Mouse (Mus musculus) spleen, adult 2 months (tissue): ENCODE results near the gene Ubr1. TPM values are rescaled to one million over a fixed set of nuclear protein-coding genes. Genes with fewer than 3 reads are reported as not detected.

Experiments used
- DNase-seq, 2 experiments: peaks; one replicate each; pipeline versions ENCODE4 v3.0.0 to v3.0.0-alpha.2; 2012 to 2021; ENCODE audit warnings: low spot score in 2 of 2, low read depth in 1 of 2
- H3K27ac ChIP-seq: fragments of 200-500 bp; 2 replicates; pipeline ENCODE4 v1.5.1; 2012; ENCODE audit warnings: low read length, inconsistent platforms; ENCODE audit not compliant: insufficient read depth
- H3K27me3 ChIP-seq: fragments of 200-500 bp; 2 replicates; pipeline ENCODE4 v1.6.1; 2012; ENCODE audit warnings: mild to moderate bottlenecking, moderate library complexity, low read length, inconsistent platforms; ENCODE audit not compliant: control insufficient read depth, insufficient read depth
- H3K36me3 ChIP-seq: fragments of 200-500 bp; 2 replicates; pipeline ENCODE4 v1.6.1; 2012; ENCODE audit warnings: mild to moderate bottlenecking, low read length, inconsistent platforms; ENCODE audit not compliant: control insufficient read depth, insufficient read depth
- H3K4me1 ChIP-seq: fragments of 200-500 bp; 2 replicates; pipeline ENCODE4 v1.6.1; 2011; ENCODE audit warnings: inconsistent platforms; ENCODE audit not compliant: control insufficient read depth, insufficient read depth, insufficient read length
- H3K4me3 ChIP-seq: fragments of 200-500 bp; 2 replicates; pipeline ENCODE4 v1.5.1; 2011; ENCODE audit warnings: mild to moderate bottlenecking, inconsistent platforms; ENCODE audit not compliant: insufficient read depth, insufficient read length; ENCODE audit errors: extremely low read depth
- CTCF ChIP-seq: fragments of 200-500 bp; IDR thresholded peaks from 2 replicates; pipeline ENCODE4 v1.5.1; 2011; ENCODE audit warnings: mild to moderate bottlenecking, inconsistent platforms; ENCODE audit not compliant: insufficient read depth, insufficient read length, insufficient replicate concordance; ENCODE audit errors: extremely low read depth
- POLR2A ChIP-seq: fragments of 200-500 bp; IDR thresholded peaks from 2 replicates; pipeline ENCODE4 v1.6.1; 2011; ENCODE audit warnings: low read depth, low read length, inconsistent platforms
- WGBS: fragments of 180-500 bp; shearing (Covaris S2); methylation state at CpG from one replicate; pipeline ENCODE4 v1.1.7; 2018; 5-methylcytosine and 5-hydroxymethylcytosine counted together
- polyA plus RNA-seq: library from polyadenylated mRNA; depleted of rRNA; stranded (reverse); fragments of >200 nt; gene quantifications from 2 replicates; pipeline ENCODE4 v1.2.3, GENCODE M21; 2012

Ubr1 gene
- polyA plus RNA-seq, 1 experiment: 25.3 TPM

DNA sequence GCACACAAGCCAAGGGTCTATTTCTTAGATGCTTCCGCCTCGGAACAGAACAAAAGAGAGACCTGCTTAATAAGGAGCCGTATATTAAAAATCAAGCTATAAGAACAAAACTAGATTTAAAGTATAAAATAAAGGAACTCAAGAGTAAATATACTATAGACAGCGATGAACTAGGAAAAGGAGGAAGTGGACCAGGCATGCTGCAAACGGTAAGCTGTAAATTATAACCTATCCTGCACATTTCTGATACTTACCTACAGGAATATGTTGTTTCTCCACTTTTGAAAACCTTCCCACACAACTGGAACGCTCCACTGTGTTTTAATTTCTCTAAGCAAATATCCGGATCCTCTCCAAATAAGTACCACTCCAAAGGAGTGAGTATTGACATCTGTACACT lies 7.4 kb downstream of the Ubr1 start:
- DNase-seq: no peak
- Histone ChIP-seq H3K27ac (no peak overlapping the region), H3K4me1 (no peaks in the 10 kb centered on the region; the same call in 1 of the 2 replicates), H3K36me3 (peaks cover 4% of the 10 kb centered on the region), H3K4me3 (no peak overlapping the region), H3K27me3 (no peaks in the 10 kb centered on the region)
- WGBS: 81% methylated on average over 7 of the region's 7 CpGs
- TF ChIP-seq POLR2A (no peak), CTCF (no peak)

DNA sequence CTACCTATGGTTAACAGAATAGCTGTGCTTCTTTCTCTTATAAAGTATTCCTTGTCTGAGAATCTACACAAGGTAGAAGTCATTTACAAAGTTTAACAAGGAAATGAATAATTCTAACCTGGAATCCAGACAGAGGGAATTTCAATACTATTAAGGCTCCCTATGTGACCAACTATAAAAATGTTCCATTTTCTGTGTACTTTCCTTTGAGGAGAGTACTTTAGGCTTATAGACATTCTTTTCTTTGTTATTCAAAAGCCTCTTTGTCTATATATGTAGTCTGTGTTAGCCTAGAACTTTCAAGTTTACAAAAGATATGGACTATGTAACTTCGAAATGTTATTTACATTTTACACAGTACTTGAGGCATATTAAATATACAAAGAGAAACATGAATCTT lies 10.3 kb downstream of the Ubr1 start:
- TF ChIP-seq CTCF: no peak
- TF ChIP-seq POLR2A: no peak
- WGBS: 92% methylated on average over 1 of the region's 1 CpGs
- Histone ChIP-seq H3K4me1 (no peaks in the 10 kb centered on the region), H3K4me3 (no peak overlapping the region), H3K27me3 (no peaks in the 10 kb centered on the region), H3K36me3 (peaks cover 6% of the 10 kb centered on the region), H3K27ac (no peak overlapping the region)
- no peak for DNase-seq

DNA sequence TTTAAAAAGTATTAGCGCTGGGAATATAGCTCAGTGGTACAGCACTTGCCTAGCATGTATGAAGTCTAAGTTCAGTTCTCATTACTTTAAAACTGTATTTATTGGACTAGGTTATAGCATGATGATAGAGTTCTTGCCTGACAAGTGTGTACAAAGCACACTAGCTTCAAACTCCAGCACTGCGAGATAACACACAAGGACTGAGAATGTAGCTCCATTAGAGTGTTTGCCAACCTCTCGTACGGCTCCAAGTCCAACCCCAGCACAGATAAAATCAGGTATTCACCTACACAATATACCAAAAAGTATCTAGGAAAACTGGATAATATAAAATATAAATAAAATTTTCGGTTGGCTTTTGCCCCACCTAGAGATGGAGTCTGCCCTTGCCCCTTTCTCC lies 10.7 kb downstream of the Ubr1 start:
- no peaks in the 10 kb centered on the region for H3K27me3 ChIP-seq
- no peak overlapping the region for H3K4me3 ChIP-seq
- H3K36me3 ChIP-seq: peaks cover 6% of the 10 kb centered on the region
- H3K4me1 ChIP-seq: no peaks in the 10 kb centered on the region
- TF ChIP-seq POLR2A (no peak), CTCF (no peak)
- 97% methylated on average over 5 of the region's 5 CpGs for WGBS
- no peak overlapping the region for H3K27ac ChIP-seq
- no peak for DNase-seq

DNA sequence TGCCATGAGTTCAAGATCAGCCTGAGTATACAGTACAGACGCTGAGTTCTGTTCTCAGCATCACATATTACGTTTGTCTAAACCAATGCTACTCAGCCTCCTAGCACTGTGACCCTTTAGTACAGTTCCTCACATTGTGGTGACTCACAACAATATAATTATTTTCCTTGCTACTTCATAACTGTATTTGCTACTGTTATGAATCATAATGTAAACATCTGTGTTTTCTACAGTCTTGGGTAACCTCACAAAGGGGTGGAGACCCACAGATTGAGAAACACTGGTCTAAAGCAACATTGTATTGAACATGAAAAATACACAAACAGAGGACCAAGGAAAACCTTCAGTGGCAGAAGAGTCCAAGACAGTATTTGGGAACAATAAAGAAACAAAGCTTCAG lies 11.2 kb downstream of the Ubr1 start:
- Histone ChIP-seq H3K27me3 (no peaks in the 10 kb centered on the region), H3K4me3 (no peak overlapping the region), H3K36me3 (peaks cover 6% of the 10 kb centered on the region), H3K4me1 (no peaks in the 10 kb centered on the region), H3K27ac (no peak overlapping the region)
- no peak for DNase-seq
- WGBS: 95% methylated on average over 2 of the region's 2 CpGs
- no peak for TF ChIP-seq CTCF
- TF ChIP-seq POLR2A: no peak

DNA sequence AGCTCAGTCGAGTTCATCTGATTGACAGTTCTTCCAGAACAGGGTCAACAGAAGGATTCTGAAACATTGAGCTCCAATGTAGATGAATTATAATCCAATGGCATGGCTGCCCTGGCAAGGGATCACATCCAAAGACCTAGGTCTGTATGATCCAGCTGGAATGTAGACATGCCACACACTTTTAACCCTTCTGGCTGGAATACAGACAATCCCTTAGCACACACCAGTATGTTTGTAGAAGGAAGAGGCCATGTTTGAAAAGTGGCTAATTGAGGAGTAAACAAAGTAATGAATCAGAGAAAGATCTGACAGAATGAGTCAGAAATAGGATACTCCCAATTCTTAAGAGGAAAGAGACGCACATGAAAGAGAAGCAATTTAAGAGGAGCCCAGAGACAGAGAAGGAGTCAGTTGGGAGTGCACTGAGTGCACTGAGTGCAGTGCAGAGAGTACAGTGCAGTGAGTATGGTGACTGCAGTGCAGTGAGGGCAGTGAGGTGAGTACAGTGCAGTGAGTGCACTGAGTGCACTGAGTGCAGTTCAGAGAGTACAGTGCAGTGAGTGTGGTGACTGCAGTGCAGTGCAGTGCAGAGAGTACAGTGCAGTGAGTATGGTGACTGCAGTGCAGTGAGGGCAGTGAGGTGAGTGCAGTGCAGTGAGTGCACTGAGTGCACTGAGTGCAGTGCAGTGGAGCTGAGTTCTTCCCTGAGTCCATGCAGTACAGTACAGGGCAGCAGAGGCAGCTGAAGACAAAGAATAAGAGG lies 18.2 kb downstream of the Ubr1 start:
- peaks cover 25% of the 10 kb centered on the region for H3K36me3 ChIP-seq
- WGBS: 89% methylated on average over 2 of the region's 2 CpGs
- H3K4me3 ChIP-seq: no peak overlapping the region
- no peak overlapping the region for H3K27ac ChIP-seq
- no peaks in the 10 kb centered on the region for H3K4me1 ChIP-seq
- H3K27me3 ChIP-seq: no peaks in the 10 kb centered on the region
- TF ChIP-seq CTCF: no peak
- no peak for DNase-seq

DNA sequence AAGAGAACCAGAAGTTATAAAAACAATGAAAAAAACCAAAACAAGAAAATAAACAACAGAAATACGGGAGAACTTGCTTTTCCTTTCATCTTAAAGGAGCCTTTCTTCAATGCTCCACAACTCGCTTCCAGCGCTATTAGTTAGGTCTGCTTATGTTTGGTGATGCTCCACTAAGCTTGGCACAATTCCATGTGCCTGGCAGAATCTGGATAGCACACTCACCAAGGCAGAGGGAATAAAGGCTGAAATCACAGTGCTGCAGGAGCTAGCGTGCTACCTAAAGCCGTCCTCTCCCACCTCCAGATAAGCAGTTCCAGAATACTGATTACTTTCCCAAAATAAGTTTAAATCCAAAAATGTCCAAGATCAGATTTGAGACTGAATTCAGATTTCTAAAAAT lies 19.3 kb downstream of the Ubr1 start:
- WGBS: 96% methylated on average over 5 of the region's 5 CpGs
- Histone ChIP-seq H3K27me3 (no peaks in the 10 kb centered on the region), H3K4me3 (no peak overlapping the region), H3K36me3 (peaks cover 34% of the 10 kb centered on the region), H3K4me1 (no peaks in the 10 kb centered on the region), H3K27ac (no peak overlapping the region)
- no peak for DNase-seq
- no peak for TF ChIP-seq CTCF
- TF ChIP-seq POLR2A: no peak

DNA sequence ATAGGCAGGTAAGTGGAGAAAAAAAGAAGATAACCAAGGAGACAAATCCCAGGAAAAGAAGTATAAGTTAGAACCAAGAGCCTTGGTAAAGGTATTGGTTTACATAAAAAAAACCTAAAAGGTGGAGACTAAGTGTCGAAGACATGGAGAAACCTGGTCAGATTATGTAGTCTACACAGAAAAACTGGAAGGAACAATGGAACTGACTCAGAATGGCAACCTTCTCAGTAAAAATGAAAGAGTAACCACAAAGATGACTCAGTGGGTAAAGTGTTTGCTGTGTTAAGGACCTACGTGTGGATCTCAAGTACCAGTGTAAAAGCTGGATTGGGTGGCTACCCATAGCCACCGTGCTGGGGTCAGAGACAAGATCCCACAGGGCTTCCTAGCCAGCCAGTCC lies 37.5 kb downstream of the Ubr1 start:
- no peak for DNase-seq
- Histone ChIP-seq H3K27ac (no peak overlapping the region), H3K36me3 (peaks cover 22% of the 10 kb centered on the region), H3K27me3 (no peaks in the 10 kb centered on the region), H3K4me3 (no peak overlapping the region), H3K4me1 (no peaks in the 10 kb centered on the region)
- WGBS: 90% methylated on average over 3 of the region's 3 CpGs
- TF ChIP-seq POLR2A: no peak
- no peak for TF ChIP-seq CTCF
